ENCODE assay signal across 8 mouse cellular contexts in the genomic region with DNA sequence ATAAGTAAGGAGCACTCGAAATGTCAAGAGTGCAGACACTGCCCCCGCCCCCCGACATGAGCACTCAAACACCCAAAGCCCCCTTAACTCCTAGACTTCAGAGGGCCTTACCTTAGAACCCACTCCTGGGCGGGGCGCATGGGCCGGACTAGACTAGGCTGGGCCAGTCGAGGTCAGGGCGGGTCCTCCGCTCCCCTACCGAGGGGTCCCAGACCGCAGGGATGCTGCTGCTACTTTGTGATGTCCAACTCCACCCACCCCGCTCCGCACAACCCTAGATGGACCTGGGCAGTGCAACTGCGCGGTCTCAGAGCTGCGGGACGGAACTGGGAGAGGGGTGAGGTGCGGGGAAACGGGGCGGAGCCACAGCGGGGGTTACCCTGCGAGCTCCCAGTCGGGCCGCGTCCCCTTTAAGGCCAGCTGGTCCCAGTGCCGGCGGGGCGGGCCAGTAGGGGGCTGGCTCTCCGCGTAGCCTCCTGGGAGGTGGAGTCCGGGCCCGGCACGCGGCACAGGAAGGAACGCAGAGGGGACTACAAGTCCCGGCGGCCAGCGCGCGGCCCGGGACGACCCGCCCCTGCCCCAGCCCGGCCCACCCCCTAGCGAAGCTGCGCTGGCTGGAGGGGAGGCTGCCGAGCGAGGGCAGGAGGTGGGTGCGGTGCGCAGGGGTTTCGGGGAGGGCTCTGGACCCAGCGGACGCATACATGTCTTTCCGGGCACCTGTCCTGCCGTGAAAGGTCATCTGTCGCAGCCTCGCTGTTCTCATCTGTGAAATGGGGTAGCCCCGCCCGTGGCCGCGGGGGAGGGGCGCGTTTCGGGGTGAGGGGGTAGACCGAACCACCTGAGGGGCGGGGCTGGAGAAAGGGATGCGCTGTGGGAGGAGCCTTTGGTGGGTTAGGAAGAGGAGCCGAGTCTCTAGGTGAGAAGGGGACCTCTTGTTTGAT. TPM values are rescaled to one million over a fixed set of nuclear protein-coding genes. Genes with fewer than 3 reads are reported as not detected.
DNase-seq lines count a peak whose midpoint lies in the region; ATAC-seq lines count a peak whose summit lies in the region.

Gene Usp35 (minus strand): TSS at position 295 of the 941 bp plus-strand sequence.
Gene Kctd21 (plus strand): TSS at position 602 of the 941 bp plus-strand sequence.

- peak; percentile 90 for ATAC-seq in CD4-positive, CD25-positive, alpha-beta regulatory T cell, adult 4 months
- ATAC-seq in heart, embryonic 14.5 days (ENCODE audit: insufficient number of reproducible peaks, insufficient read depth, low FRiP score, low read depth): peak; percentile 98
- peak; percentile 99 for ATAC-seq in liver, embryonic 13.5 days (ENCODE audit: low read depth)
- peak; percentile 98 for ATAC-seq in stomach, embryonic 16.5 days (ENCODE audit: insufficient read depth, low FRiP score)

- peak within 1 kb of the TSS; percentile 89 for H3K4me2 ChIP-seq in heart, embryonic 14.5 days (ENCODE audit: low read length)
- H3K4me2 ChIP-seq in liver, embryonic 13.5 days: peak within 1 kb of the TSS; percentile 94
- H3K4me2 ChIP-seq in stomach, embryonic 16.5 days (ENCODE audit: low read depth, low read length): peak within 1 kb of the TSS; percentile 86

- peak; percentile 67 for DNase-seq in c-Kit-negative CD71-positive TER-119-positive erythroid progenitor cells, embryonic 14.5 days (ENCODE audit: low read depth, low spot score)
- peak; percentile 88 for DNase-seq in fibroblast of lung, adult 2 months (ENCODE audit: low read depth)
- peak; percentile 96 for DNase-seq in kidney, postnatal 14 days
- DNase-seq in liver, embryonic 13.5 days: peak; percentile 92
- DNase-seq in neural tube, embryonic 10.5 days (ENCODE audit: extremely low spot score, low spot score): peak; percentile 96

- H3K9me3 ChIP-seq in heart, embryonic 14.5 days (ENCODE audit: control insufficient read depth, low read length): no peaks in the 10 kb centered on the region
- H3K9me3 ChIP-seq in liver, embryonic 13.5 days (replicated peaks): no peaks in the 10 kb centered on the region
- H3K9me3 ChIP-seq in stomach, embryonic 16.5 days (replicated peaks; ENCODE audit: control insufficient read depth, low read length): no peaks in the 10 kb centered on the region

- WGBS in heart, embryonic 14.5 days: under 1% methylated on average over 68 of the region's 68 CpGs
- WGBS in liver, embryonic 13.5 days (ENCODE audit: insufficient replicate concordance): 2% methylated on average over 63 of the region's 68 CpGs
- 1% methylated on average over 65 of the region's 68 CpGs for WGBS in stomach, embryonic 16.5 days

- no peaks in the 10 kb centered on the region for H3K36me3 ChIP-seq in heart, embryonic 14.5 days (ENCODE audit: control insufficient read depth, insufficient read depth, low read length)
- H3K36me3 ChIP-seq in liver, embryonic 13.5 days: no peaks in the 10 kb centered on the region
- no peaks in the 10 kb centered on the region for H3K36me3 ChIP-seq in stomach, embryonic 16.5 days (ENCODE audit: control insufficient read depth, insufficient read depth, low read length)

- H3K27me3 ChIP-seq in heart, embryonic 14.5 days (ENCODE audit: control insufficient read depth, insufficient read depth, low read length): peaks cover 5% of the 10 kb centered on the region; the same call in 1 of the 2 replicates
- peaks cover 26% of the 10 kb centered on the region for H3K27me3 ChIP-seq in liver, embryonic 13.5 days
- no peaks in the 10 kb centered on the region for H3K27me3 ChIP-seq in stomach, embryonic 16.5 days (ENCODE audit: control insufficient read depth, insufficient read depth, low read length)

- H3K4me3 ChIP-seq in heart, embryonic 14.5 days (ENCODE audit: control insufficient read depth in 1 of 2, insufficient read depth in 1 of 2, low read depth in 1 of 2, low read length in 2 of 2): peak within 1 kb of the TSS; percentile 72 to 86
- peak within 1 kb of the TSS; percentile 79 for H3K4me3 ChIP-seq in liver, embryonic 13.5 days (replicated peaks)
- H3K4me3 ChIP-seq in stomach, embryonic 16.5 days (replicated peaks; ENCODE audit: low read length): peak within 1 kb of the TSS; percentile 97

- peak within 1 kb of the TSS; percentile 83 for H3K9ac ChIP-seq in heart, embryonic 14.5 days (ENCODE audit: low read length)
- H3K9ac ChIP-seq in liver, embryonic 13.5 days: peak within 1 kb of the TSS; percentile 77
- H3K9ac ChIP-seq in stomach, embryonic 16.5 days (ENCODE audit: low read length): peak within 1 kb of the TSS; percentile 87

- peaks cover 11 to 12% of the 10 kb centered on the region in 2 experiments for H3K4me1 ChIP-seq in heart, embryonic 14.5 days (ENCODE audit: control insufficient read depth in 2 of 2, insufficient read depth in 2 of 2, low read length in 2 of 2)
- H3K4me1 ChIP-seq in liver, embryonic 13.5 days (replicated peaks): peaks cover 33% of the 10 kb centered on the region
- peaks cover 9% of the 10 kb centered on the region for H3K4me1 ChIP-seq in stomach, embryonic 16.5 days (ENCODE audit: control insufficient read depth, insufficient read depth, low read length)

- H3K27ac ChIP-seq in heart, embryonic 14.5 days (replicated peaks in 1 of 2; ENCODE audit: control insufficient read depth in 1 of 2, insufficient read depth in 1 of 2, low read depth in 2 of 2, low read length in 2 of 2): 0 out of 4 replicates have a peak within 1 kb of the TSS, but pooled peaks of 1 of the 2 experiments have one; percentile 22
- 0 out of 2 replicates have a peak within 1 kb of the TSS, but pooled peaks have one; percentile 18 for H3K27ac ChIP-seq in liver, embryonic 13.5 days
- H3K27ac ChIP-seq in stomach, embryonic 16.5 days (ENCODE audit: low read length): peak within 1 kb of the TSS; percentile 34; the same call in 1 of the 2 replicates

RNA-seq across cellular contexts. Expression of gene Usp35, which starts in this region (rescaled TPM):
- polyA plus RNA-seq in CD4-positive, CD25-positive, alpha-beta regulatory T cell, adult 4 months (2017; shearing (Covaris generic)): 1 to 10 TPM; 1.4 to 2.7 TPM
- polyA plus RNA-seq in heart, embryonic 14.5 days (2014; fragmentation: Nextera tagmentation; extraction: Ambion mirVana): 1.6 TPM in 2 replicates
- 0.07 and 0.14 TPM in 2 replicates for polyA plus RNA-seq in liver, embryonic 13.5 days (2015; fragmentation: Nextera tagmentation; extraction: Ambion mirVana)
- 0.95 and 1.5 TPM in 2 replicates for polyA plus RNA-seq in stomach, embryonic 16.5 days (2015; fragmentation: Nextera tagmentation; extraction: Ambion mirVana)

RNA-seq across cellular contexts. Expression of gene Kctd21, which starts in this region (rescaled TPM):
- 1 to 10 TPM; 1.7 to 3.1 TPM for polyA plus RNA-seq in CD4-positive, CD25-positive, alpha-beta regulatory T cell, adult 4 months (2017; shearing (Covaris generic))
- 4.8 and 5.2 TPM in 2 replicates for polyA plus RNA-seq in heart, embryonic 14.5 days (2014; fragmentation: Nextera tagmentation; extraction: Ambion mirVana)
- polyA plus RNA-seq in liver, embryonic 13.5 days (2015; fragmentation: Nextera tagmentation; extraction: Ambion mirVana): 0.92 and 1.0 TPM in 2 replicates
- 5.1 and 5.3 TPM in 2 replicates for polyA plus RNA-seq in stomach, embryonic 16.5 days (2015; fragmentation: Nextera tagmentation; extraction: Ambion mirVana)
